Mouse (Mus musculus) intestine, embryonic 16.5 days (tissue): Measurements from ENCODE around the gene Vwa1. TPM values are rescaled to one million over a fixed set of nuclear protein-coding genes. Genes with fewer than 3 reads are reported as not detected.
A peak's percentile ranks its signal among the peaks of the same experiment; 100 is the strongest.
"Not testable (repeated sequence)": the region's sequence is repeated elsewhere in the genome, so short reads cannot be mapped to it uniquely, and the experiment has no call there.

Source experiments
- ATAC-seq: fragments of 200-750 bp; cut with Nextera tagmentation; 2 replicates; pipeline ENCODE4 v1.8.0; 2017; ENCODE audit warnings: moderate TSS enrichment, moderate library complexity
- H3K27ac ChIP-seq: fragments of 300-500 bp; sonication (generic); 2 replicates; pipeline ENCODE4 v1.5.1; 2014; ENCODE audit warnings: mild to moderate bottlenecking, low read length
- H3K27me3 ChIP-seq: fragments of 300-500 bp; sonication (generic); replicated peaks from 2 replicates; pipeline ENCODE4 v1.6.1; 2014; ENCODE audit warnings: low read length, control low read depth, mixed read lengths; ENCODE audit not compliant: control insufficient read depth, insufficient read depth
- H3K36me3 ChIP-seq: fragments of 300-500 bp; sonication (generic); 2 replicates; pipeline ENCODE4 v1.6.1; 2014; ENCODE audit warnings: low read length, control low read depth; ENCODE audit not compliant: control insufficient read depth, insufficient read depth
- H3K4me1 ChIP-seq: fragments of 300-500 bp; sonication (generic); 2 replicates; pipeline ENCODE4 v1.6.1; 2014; ENCODE audit warnings: low read length, control low read depth, mixed read lengths; ENCODE audit not compliant: control insufficient read depth, insufficient read depth
- H3K4me2 ChIP-seq: fragments of 300-500 bp; sonication (generic); 2 replicates; pipeline ENCODE4 v1.6.1; 2014; ENCODE audit warnings: low read depth, low read length, control low read depth
- H3K4me3 ChIP-seq: fragments of 300-500 bp; sonication (generic); 2 replicates; pipeline ENCODE4 v1.5.1; 2014; ENCODE audit warnings: mild to moderate bottlenecking, low read length
- H3K9ac ChIP-seq: fragments of 300-500 bp; sonication (generic); 2 replicates; pipeline ENCODE4 v1.6.1; 2014; ENCODE audit warnings: low read depth, low read length
- H3K9me3 ChIP-seq: fragments of 300-500 bp; sonication (generic); 2 replicates; pipeline ENCODE4 v1.6.1; 2016; ENCODE audit warnings: low read length, control low read depth; ENCODE audit not compliant: control insufficient read depth
- WGBS: fragments of 180-500 bp; shearing (Covaris S2); extraction: QIAGEN DNeasy Blood & Tissue Kit; methylation state at CpG from one replicate; pipeline ENCODE4 v1.1.7; 2014; 5-methylcytosine and 5-hydroxymethylcytosine counted together
- polyA plus RNA-seq: library from polyadenylated mRNA; unstranded; fragments of >200 nt; fragmentation: Nextera tagmentation; extraction: Ambion mirVana; gene quantifications from 2 replicates; pipeline ENCODE4 v1.2.1, GENCODE M21; 2015

The Vwa1 gene
- polyA plus RNA-seq, 1 experiment from 2014 or later, result 18.9 TPM

- peaks cover 7% of the 10 kb centered on the region; the same call in 1 of the 2 replicates for H3K36me3 ChIP-seq
- 7% methylated on average over 12 of the region's 12 CpGs for WGBS
- peaks cover 15% of the 10 kb centered on the region for H3K4me1 ChIP-seq
- H3K9ac ChIP-seq, result peak within 1 kb of the TSS; percentile 85
- no peaks in the 10 kb centered on the region for H3K9me3 ChIP-seq
- H3K4me3 ChIP-seq, result peak within 1 kb of the TSS; percentile 92
- no peaks in the 10 kb centered on the region for H3K27me3 ChIP-seq
- H3K4me2 ChIP-seq, result peak within 1 kb of the TSS; percentile 78
- H3K27ac ChIP-seq, result peak within 1 kb of the TSS; percentile 80
- ATAC-seq, result peak; percentile 72
These were observed 28.3 kb upstream of the Vwa1 start, which contains the start of gene Mrpl20 for GRCm38 (mm10) chr4:155802741-155803339. Gene Mrpl20, plus strand, starts transcription at chr4:155802878.

GRCm38 (mm10) chr4:155802075-155802474, 27.6 kb upstream of the Vwa1 start:
- 92% methylated on average over 1 of the region's 1 CpGs for WGBS
- H3K4me3 ChIP-seq, result no peak overlapping the region
- no peak overlapping the region for H3K4me2 ChIP-seq
- H3K27ac ChIP-seq, result no peak overlapping the region
- no peaks in the 10 kb centered on the region for H3K27me3 ChIP-seq
- H3K4me1 ChIP-seq, result peaks cover 15% of the 10 kb centered on the region
- no peaks in the 10 kb centered on the region for H3K9me3 ChIP-seq
- 0 out of 2 replicates have a peak, but pooled peaks cover 2% of the 10 kb centered on the region for H3K36me3 ChIP-seq
- no peak for ATAC-seq
- no peak overlapping the region for H3K9ac ChIP-seq

GRCm38 (mm10) chr4:155793730-155794129, 19.2 kb upstream of the Vwa1 start:
- H3K4me1 ChIP-seq, result no peaks in the 10 kb centered on the region
- H3K27me3 ChIP-seq, result no peaks in the 10 kb centered on the region
- H3K4me2 ChIP-seq, result no peak overlapping the region
- no peak overlapping the region for H3K27ac ChIP-seq
- no peak overlapping the region for H3K9ac ChIP-seq
- H3K4me3 ChIP-seq, result no peak overlapping the region
- 66% methylated on average over 2 of the region's 2 CpGs for WGBS
- no peaks in the 10 kb centered on the region for H3K9me3 ChIP-seq
- H3K36me3 ChIP-seq, result no peaks in the 10 kb centered on the region
- ATAC-seq, result no peak

- Histone ChIP-seq H3K36me3 (no peaks in the 10 kb centered on the region), H3K4me3 (no peak overlapping the region), H3K27ac (no peak overlapping the region), H3K9me3 (no peaks in the 10 kb centered on the region), H3K27me3 (no peaks in the 10 kb centered on the region), H3K9ac (0 out of 2 replicates have a peak overlapping the region, but pooled peaks have one; percentile 29), H3K4me1 (no peaks in the 10 kb centered on the region), H3K4me2 (no peak overlapping the region)
- 72% methylated on average over 24 of the region's 24 CpGs for WGBS
- ATAC-seq, result 0 out of 2 replicates have a peak, but pooled peaks have one; percentile 17
These were observed 16.9 kb upstream of the Vwa1 start for GRCm38 (mm10) chr4:155791240-155791933.

GRCm38 (mm10) chr4:155790650-155791161, 16.2 kb upstream of the Vwa1 start:
- H3K9me3 ChIP-seq, result no peaks in the 10 kb centered on the region
- H3K4me2 ChIP-seq, result no peak overlapping the region
- H3K4me1 ChIP-seq, result 0 out of 2 replicates have a peak, but pooled peaks cover under 1% of the 10 kb centered on the region
- no peaks in the 10 kb centered on the region for H3K36me3 ChIP-seq
- 60% methylated on average over 3 of the region's 3 CpGs for WGBS
- H3K27ac ChIP-seq, result no peak overlapping the region
- no peak overlapping the region for H3K4me3 ChIP-seq
- ATAC-seq, result peak; percentile 55; the same call in 1 of the 2 replicates
- H3K9ac ChIP-seq, result no peak overlapping the region
- H3K27me3 ChIP-seq, result no peaks in the 10 kb centered on the region

- Histone ChIP-seq H3K36me3 (no peaks in the 10 kb centered on the region), H3K4me3 (no peak within 1 kb of the TSS), H3K9me3 (no peaks in the 10 kb centered on the region), H3K4me1 (0 out of 2 replicates have a peak, but pooled peaks cover 7% of the 10 kb centered on the region), H3K27ac (no peak within 1 kb of the TSS), H3K27me3 (no peaks in the 10 kb centered on the region), H3K9ac (0 out of 2 replicates have a peak within 1 kb of the TSS, but pooled peaks have one; percentile 29), H3K4me2 (no peak within 1 kb of the TSS)
- 69% methylated on average over 3 of the region's 3 CpGs for WGBS
- no peak for ATAC-seq
These were observed 15.6 kb upstream of the Vwa1 start, which contains the start of gene Ankrd65 for GRCm38 (mm10) chr4:155790021-155790489. Gene Ankrd65, plus strand, starts transcription at chr4:155790439.

DNA sequence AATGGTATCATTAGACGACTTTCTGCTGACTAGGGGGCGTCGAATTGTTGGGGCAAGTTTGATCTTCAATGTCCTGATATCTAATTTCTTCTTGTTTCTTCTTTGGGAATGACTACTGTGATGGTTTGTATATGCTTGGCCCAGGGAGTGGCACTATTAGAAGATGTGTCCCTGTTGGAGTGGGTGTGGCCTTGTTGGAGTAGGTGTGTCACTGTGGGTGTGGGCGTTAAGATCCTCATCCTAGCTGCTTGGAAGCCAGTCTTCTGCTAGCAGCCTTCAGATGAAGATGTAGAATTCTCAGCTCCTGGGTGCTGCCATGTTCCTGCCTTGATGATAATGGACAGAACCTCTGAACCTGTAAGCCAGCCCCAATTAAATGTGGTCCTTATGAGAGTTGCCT, 14.3 kb upstream of the Vwa1 start:
- H3K9me3 ChIP-seq, ATAC-seq, H3K9ac ChIP-seq, H3K27me3 ChIP-seq, H3K27ac ChIP-seq, H3K4me2 ChIP-seq, H3K36me3 ChIP-seq, H3K4me3 ChIP-seq: not testable (repeated sequence)
- WGBS, result 78% methylated on average over 4 of the region's 4 CpGs
- peaks cover 12% of the 10 kb centered on the region for H3K4me1 ChIP-seq

DNA sequence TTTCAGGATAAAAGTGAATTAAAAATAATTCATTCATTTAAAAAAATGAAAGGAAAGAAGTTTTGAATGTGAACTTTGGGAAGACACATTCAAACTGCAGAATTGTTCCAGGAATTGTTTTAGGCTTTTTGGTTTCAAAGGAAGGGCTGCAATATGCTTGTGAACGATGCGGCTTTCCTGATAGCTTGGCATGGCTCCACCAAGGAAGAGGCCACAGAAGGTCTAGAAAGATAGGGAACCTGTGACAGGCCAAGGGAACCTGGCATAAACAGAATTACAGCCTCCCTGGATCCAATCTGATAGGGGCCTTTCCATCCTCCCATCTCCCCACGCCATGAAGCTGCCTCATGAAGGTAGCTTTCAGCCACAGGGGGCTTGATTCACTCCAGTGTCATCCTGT, 13.8 kb upstream of the Vwa1 start:
- no peak overlapping the region for H3K9ac ChIP-seq
- no peaks in the 10 kb centered on the region for H3K9me3 ChIP-seq
- no peak overlapping the region for H3K4me3 ChIP-seq
- WGBS, result 68% methylated on average over 3 of the region's 3 CpGs
- no peaks in the 10 kb centered on the region for H3K36me3 ChIP-seq
- H3K27me3 ChIP-seq, result no peaks in the 10 kb centered on the region
- peaks cover 12% of the 10 kb centered on the region for H3K4me1 ChIP-seq
- no peak overlapping the region for H3K4me2 ChIP-seq
- H3K27ac ChIP-seq, result no peak overlapping the region
- ATAC-seq, result no peak

GRCm38 (mm10) chr4:155785819-155786218, 11.3 kb upstream of the Vwa1 start, which contains the start of gene Tmem88b:
Gene Tmem88b, minus strand, starts transcription at chr4:155785874.
- 60% methylated on average over 5 of the region's 5 CpGs for WGBS
- Histone ChIP-seq H3K4me2 (peak within 1 kb of the TSS; percentile 73), H3K4me3 (peak within 1 kb of the TSS; percentile 76), H3K4me1 (peaks cover 15% of the 10 kb centered on the region), H3K27ac (peak within 1 kb of the TSS; percentile 97), H3K9me3 (no peaks in the 10 kb centered on the region), H3K27me3 (no peaks in the 10 kb centered on the region), H3K9ac (peak within 1 kb of the TSS; percentile 91), H3K36me3 (no peaks in the 10 kb centered on the region)
- ATAC-seq, result no peak
